Mouse (Mus musculus): ENCODE measurements around the gene Nipal3. TPM values are rescaled to one million over a fixed set of nuclear protein-coding genes. Genes with fewer than 3 reads are reported as not detected.

Gene Nipal3
- total and polyA plus RNA-seq, 3 experiments, result 27.0 to 41.5 (median 35.0) TPM

DNA sequence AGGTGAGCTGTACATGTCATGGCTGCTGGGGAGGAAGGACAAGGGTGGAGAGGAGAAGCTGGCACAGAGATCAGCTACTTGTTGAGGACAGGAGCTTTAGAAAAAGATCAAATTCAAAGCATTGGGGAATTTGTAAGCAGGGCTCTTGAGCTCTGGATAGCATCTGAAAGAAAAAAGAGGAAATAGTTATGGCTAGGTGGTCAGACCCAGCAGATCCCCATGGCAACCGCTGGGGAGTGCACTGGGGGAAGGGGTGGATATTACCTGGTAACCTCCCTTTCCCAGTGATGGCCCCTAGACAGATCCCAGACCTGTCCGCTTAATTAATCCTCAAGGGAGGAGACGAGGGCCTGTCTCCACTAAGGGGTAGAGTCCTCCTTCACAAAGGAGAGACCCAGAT, 5.0 kb upstream of the Nipal3 start:
- Histone ChIP-seq H3K36me3 (ENCODE audit: control insufficient read depth, insufficient read depth, low read length) (no peaks in the 10 kb centered on the region), H3K4me1 (ENCODE audit: control insufficient read depth, insufficient read depth, low read length) (peaks cover 2% of the 10 kb centered on the region; the same call in 1 of the 2 replicates), H3K27ac (no peak overlapping the region), H3K9ac (ENCODE audit: low read depth, low read length) (no peak overlapping the region), H3K4me3 (no peak overlapping the region), H3K27me3 (ENCODE audit: control insufficient read depth, insufficient read depth, low read length) (no peaks in the 10 kb centered on the region), H3K79me2 (replicated peaks; ENCODE audit: control insufficient read depth, insufficient read depth, low read length) (no peaks in the 10 kb centered on the region)
- intact Hi-C loops (cut with DNase I), result no loop called here
- no peak for TF ChIP-seq CTCF (IDR thresholded peaks at IDR 0.05)
- TF ChIP-seq EP300 (IDR thresholded peaks at IDR 0.05; ENCODE audit: insufficient read depth, low read depth, low read length), result no peak
- no peak for TF ChIP-seq POLR2A (IDR thresholded peaks at IDR 0.05; ENCODE audit: insufficient read depth, low read depth, low read length)
- no peak for DNase-seq
- 78% methylated on average over 3 of the region's 3 CpGs for WGBS

DNA sequence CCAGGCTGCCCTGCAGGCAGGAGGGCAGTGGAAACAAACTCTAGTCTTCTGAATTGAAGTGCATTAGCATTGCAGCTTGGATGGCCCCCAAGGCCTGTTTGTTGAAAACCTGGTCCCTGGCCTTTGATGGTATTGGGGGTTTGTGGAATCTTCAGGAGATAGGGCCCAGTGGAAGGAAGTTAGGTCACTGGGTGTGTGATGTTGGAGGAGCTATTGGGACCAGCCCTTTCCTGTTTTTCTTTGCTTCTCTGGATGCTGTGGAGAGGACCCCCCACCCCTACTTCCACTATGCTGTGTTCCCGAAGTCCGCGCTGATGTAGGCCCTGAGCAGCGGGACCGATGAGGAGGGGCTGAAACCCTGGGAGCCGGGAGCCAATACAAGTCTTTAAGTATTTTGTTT, 3.3 kb upstream of the Nipal3 start:
- DNase-seq, result peak in 1 of 2 experiments; percentile 27
- Histone ChIP-seq H3K27ac (peak overlapping the region; percentile 21), H3K4me1 (ENCODE audit: control insufficient read depth, insufficient read depth, low read length) (peaks cover 5% of the 10 kb centered on the region), H3K79me2 (replicated peaks; ENCODE audit: control insufficient read depth, insufficient read depth, low read length) (no peaks in the 10 kb centered on the region), H3K4me3 (no peak overlapping the region), H3K9ac (ENCODE audit: low read depth, low read length) (no peak overlapping the region), H3K36me3 (ENCODE audit: control insufficient read depth, insufficient read depth, low read length) (no peaks in the 10 kb centered on the region), H3K27me3 (ENCODE audit: control insufficient read depth, insufficient read depth, low read length) (no peaks in the 10 kb centered on the region)
- intact Hi-C loops (cut with DNase I), result no loop called here
- TF ChIP-seq POLR2A (IDR thresholded peaks at IDR 0.05; ENCODE audit: insufficient read depth, low read depth, low read length) (no peak; the same call in 1 of the 2 replicates), EP300 (IDR thresholded peaks at IDR 0.05; ENCODE audit: insufficient read depth, low read depth, low read length) (0 out of 2 replicates have a peak, but pooled peaks have one; percentile 19)
- 57% methylated on average over 6 of the region's 6 CpGs for WGBS

DNA sequence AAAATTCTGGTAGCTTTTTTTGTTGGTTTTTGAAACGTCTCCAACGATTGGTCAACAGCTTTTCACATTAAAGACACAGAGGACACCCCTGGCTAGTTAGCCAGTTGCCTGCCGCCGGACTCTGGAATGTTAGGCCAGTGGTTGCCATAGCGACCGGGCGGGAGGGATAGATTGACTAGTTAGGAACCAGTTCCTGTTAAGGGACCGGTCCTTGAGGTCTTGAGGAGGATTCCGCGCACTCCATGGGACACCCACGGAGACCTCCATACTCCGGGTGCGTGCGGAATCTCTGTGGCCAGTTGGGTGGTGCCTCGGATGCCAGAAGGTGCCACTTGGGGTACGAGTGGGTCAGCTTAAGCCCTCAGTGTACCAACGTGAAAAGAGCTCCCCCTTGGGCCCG, 972 bp upstream of the Nipal3 start:
- Histone ChIP-seq H3K27me3 (ENCODE audit: control insufficient read depth, insufficient read depth, low read length) (no peaks in the 10 kb centered on the region), H3K79me2 (replicated peaks; ENCODE audit: control insufficient read depth, insufficient read depth, low read length) (no peaks in the 10 kb centered on the region), H3K4me1 (ENCODE audit: control insufficient read depth, insufficient read depth, low read length) (peaks cover 5% of the 10 kb centered on the region), H3K36me3 (ENCODE audit: control insufficient read depth, insufficient read depth, low read length) (no peaks in the 10 kb centered on the region), H3K9ac (ENCODE audit: low read depth, low read length) (no peak overlapping the region), H3K4me3 (no peak overlapping the region), H3K27ac (no peak overlapping the region)
- WGBS, result 45% methylated on average over 18 of the region's 18 CpGs
- no peak for TF ChIP-seq EP300 (IDR thresholded peaks at IDR 0.05; ENCODE audit: insufficient read depth, low read depth, low read length)
- no peak for TF ChIP-seq POLR2A (IDR thresholded peaks at IDR 0.05; ENCODE audit: insufficient read depth, low read depth, low read length)
- TF ChIP-seq CTCF (IDR thresholded peaks at IDR 0.05), result no peak
- intact Hi-C loops (cut with DNase I), result loop anchor here (2.0 kb wide), 1 partner anchor 63 kb away; the partner anchor contains the start of gene Rcan3
- DNase-seq, result peak; percentile 47 to 49

DNA sequence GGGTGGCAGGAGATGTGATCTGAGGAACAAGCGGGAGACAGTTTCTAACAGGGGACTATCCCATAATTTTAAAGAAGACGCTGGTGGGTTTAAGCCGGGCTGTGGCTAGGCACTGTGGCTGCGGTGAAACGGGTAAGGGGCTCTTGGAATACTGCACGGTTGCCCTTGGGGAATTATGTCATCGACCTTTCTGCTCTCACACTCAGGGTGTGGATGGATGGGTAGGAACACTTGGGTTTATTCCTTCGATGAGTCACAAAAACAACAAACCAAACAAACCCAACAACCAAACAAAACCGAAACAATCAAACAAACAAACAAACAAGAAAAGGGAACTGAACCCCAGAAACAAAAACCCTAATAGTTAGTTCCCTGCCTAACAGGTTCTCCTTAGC, 556 bp upstream of the Nipal3 start:
- Histone ChIP-seq H3K36me3 (ENCODE audit: control insufficient read depth, insufficient read depth, low read length) (no peaks in the 10 kb centered on the region), H3K27me3 (ENCODE audit: control insufficient read depth, insufficient read depth, low read length) (no peaks in the 10 kb centered on the region), H3K9ac (ENCODE audit: low read depth, low read length) (no peak overlapping the region), H3K79me2 (replicated peaks; ENCODE audit: control insufficient read depth, insufficient read depth, low read length) (no peaks in the 10 kb centered on the region), H3K4me1 (ENCODE audit: control insufficient read depth, insufficient read depth, low read length) (peaks cover 5% of the 10 kb centered on the region), H3K27ac (no peak overlapping the region; the same call in 1 of the 2 replicates), H3K4me3 (peak overlapping the region; percentile 98)
- intact Hi-C loops (cut with DNase I), result loop anchor here (2.0 kb wide), 1 partner anchor 63 kb away; the partner anchor contains the start of gene Rcan3
- no peak for TF ChIP-seq CTCF (IDR thresholded peaks at IDR 0.05)
- TF ChIP-seq POLR2A (IDR thresholded peaks at IDR 0.05; ENCODE audit: insufficient read depth, low read depth, low read length), result no peak
- no peak for TF ChIP-seq EP300 (IDR thresholded peaks at IDR 0.05; ENCODE audit: insufficient read depth, low read depth, low read length)
- WGBS, result 24% methylated on average over 9 of the region's 9 CpGs
- DNase-seq, result no peak

DNA sequence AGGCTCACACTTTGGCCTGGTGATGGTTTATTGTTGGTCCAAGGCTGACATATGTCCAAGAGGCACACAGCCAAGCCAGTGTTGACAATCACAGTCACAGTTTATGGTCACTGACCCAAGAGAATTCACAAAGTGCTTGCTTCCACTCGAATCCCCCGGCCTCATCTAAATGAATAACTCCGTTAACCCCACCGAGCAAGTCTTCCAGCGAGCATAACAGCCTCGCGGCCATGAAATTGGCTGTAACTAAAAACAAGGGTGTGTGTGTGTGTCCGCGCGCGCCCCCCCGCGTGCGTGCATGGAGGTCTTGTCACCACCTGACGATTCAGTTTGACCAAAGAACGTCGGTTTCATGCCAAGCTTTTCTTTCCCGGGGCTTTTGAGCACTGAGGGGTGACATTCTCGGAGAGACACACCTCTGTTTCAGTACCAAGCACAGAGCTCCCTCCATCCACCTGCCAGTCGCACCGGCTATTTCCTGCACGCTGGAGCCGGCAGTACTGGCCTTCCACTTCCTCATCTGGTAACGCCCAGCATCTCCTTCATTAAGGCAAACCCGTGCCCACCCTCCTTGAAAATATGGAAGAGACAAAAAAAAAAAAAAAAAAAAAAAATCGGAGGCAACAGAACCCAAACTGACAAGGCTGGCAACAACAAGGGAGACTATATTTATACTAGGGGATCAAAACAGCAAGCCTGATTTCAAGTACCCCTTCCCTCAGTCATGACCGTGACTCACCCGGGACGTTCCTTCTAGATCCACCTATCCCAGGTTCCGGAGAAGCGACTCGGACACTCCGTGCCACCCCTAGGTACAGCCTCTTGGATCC, 932 bp downstream of the Nipal3 start:
- peaks cover 5% of the 10 kb centered on the region for H3K4me1 ChIP-seq (ENCODE audit: control insufficient read depth, insufficient read depth, low read length)
- DNase-seq, result peak; percentile 57 to 61
- H3K27me3 ChIP-seq (ENCODE audit: control insufficient read depth, insufficient read depth, low read length), result no peaks in the 10 kb centered on the region
- H3K36me3 ChIP-seq (ENCODE audit: control insufficient read depth, insufficient read depth, low read length), result no peaks in the 10 kb centered on the region
- intact Hi-C loops (cut with DNase I), result loop anchor here (2.0 kb wide), 1 partner anchor 61 kb away; the partner anchor contains the start of gene Rcan3
- peak overlapping the region; percentile 86 for H3K27ac ChIP-seq
- H3K79me2 ChIP-seq (replicated peaks; ENCODE audit: control insufficient read depth, insufficient read depth, low read length), result no peaks in the 10 kb centered on the region
- WGBS, result under 1% methylated on average over 33 of the region's 33 CpGs
- TF ChIP-seq CTCF (IDR thresholded peaks at IDR 0.05) (peak; percentile 27; the same call in 1 of the 2 replicates), POLR2A (IDR thresholded peaks at IDR 0.05; ENCODE audit: insufficient read depth, low read depth, low read length) (peak; percentile 61; the same call in 1 of the 2 replicates), EP300 (IDR thresholded peaks at IDR 0.05; ENCODE audit: insufficient read depth, low read depth, low read length) (no peak)
- peak overlapping the region; percentile 59 for H3K9ac ChIP-seq (ENCODE audit: low read depth, low read length)
- peak overlapping the region; percentile 98 for H3K4me3 ChIP-seq

DNA sequence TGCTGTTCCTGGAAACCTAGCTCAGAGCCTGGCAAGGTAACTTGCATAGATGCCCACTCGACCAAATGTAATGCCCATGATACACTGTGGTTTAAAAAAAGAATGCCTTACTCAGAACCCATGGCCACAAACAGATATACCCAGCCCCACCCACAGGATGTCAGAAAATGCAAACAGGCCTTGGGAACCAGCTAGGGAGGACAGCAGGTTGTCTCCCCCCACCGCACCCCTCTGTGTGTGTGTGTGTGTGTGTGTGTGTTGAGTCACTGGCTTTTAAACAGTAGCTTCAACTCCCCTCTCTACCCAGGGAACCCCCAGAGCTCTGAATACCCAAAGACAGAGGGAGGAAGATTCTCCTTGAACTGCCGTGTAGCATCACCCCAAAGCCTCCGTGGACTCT, 1.6 kb downstream of the Nipal3 start:
- peak overlapping the region; percentile 86 for H3K27ac ChIP-seq

More for the DNA sequence above, 1.6 kb downstream of the Nipal3 start:
- TF ChIP-seq EP300 (IDR thresholded peaks at IDR 0.05; ENCODE audit: insufficient read depth, low read depth, low read length) (no peak), POLR2A (IDR thresholded peaks at IDR 0.05; ENCODE audit: insufficient read depth, low read depth, low read length) (no peak), CTCF (IDR thresholded peaks at IDR 0.05) (no peak)
- intact Hi-C loops (cut with DNase I), result no loop called here
- H3K4me3 ChIP-seq, result peak overlapping the region; percentile 98
- WGBS, result 20% methylated on average over 4 of the region's 4 CpGs
- H3K79me2 ChIP-seq (replicated peaks; ENCODE audit: control insufficient read depth, insufficient read depth, low read length), result no peaks in the 10 kb centered on the region
- H3K9ac ChIP-seq (ENCODE audit: low read depth, low read length), result no peak overlapping the region; the same call in 1 of the 2 replicates
- no peaks in the 10 kb centered on the region for H3K27me3 ChIP-seq (ENCODE audit: control insufficient read depth, insufficient read depth, low read length)
- H3K36me3 ChIP-seq (ENCODE audit: control insufficient read depth, insufficient read depth, low read length), result no peaks in the 10 kb centered on the region
- no peak for DNase-seq
- peaks cover 5% of the 10 kb centered on the region for H3K4me1 ChIP-seq (ENCODE audit: control insufficient read depth, insufficient read depth, low read length)

All from heart, adult 2 months (tissue).